Mouse (Mus musculus): ENCODE measurements around the gene Col5a2. TPM values are rescaled to one million over a fixed set of nuclear protein-coding genes. Genes with fewer than 3 reads are reported as not detected.

Col5a2 gene
- polyA plus RNA-seq, 1 experiment from 2014 or later, result 26.1 TPM

DNA sequence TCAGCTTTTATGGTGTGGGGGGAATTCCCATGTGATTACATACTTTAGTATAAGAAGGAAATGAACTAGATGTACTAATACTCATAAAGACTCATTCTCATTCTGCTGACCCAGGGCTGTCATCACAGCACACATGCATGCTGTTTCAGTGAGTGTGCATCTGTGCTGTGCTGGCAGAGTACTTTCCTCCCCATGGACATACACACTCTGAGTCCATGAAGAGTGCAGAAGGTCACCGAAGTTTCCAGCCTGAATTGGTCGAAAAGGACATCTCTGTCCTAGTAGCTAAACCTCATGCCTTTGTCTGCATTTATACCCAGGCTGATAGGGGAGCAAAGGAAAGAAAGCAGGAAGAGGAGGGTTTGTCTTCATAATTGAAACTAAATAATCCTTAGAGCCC lies 83.2 kb downstream of the Col5a2 start:
- Histone ChIP-seq H3K4me3 (no peak overlapping the region), H3K4me1 (replicated peaks) (no peaks in the 10 kb centered on the region), H3K36me3 (no peaks in the 10 kb centered on the region), H3K9me3 (no peaks in the 10 kb centered on the region), H3K27ac (no peak overlapping the region), H3K27me3 (ENCODE audit: insufficient read depth, poor library complexity, severe bottlenecking) (no peaks in the 10 kb centered on the region)
- no peak for DNase-seq (ENCODE audit: low spot score)
- WGBS, result 81% methylated on average over 2 of the region's 2 CpGs

DNA sequence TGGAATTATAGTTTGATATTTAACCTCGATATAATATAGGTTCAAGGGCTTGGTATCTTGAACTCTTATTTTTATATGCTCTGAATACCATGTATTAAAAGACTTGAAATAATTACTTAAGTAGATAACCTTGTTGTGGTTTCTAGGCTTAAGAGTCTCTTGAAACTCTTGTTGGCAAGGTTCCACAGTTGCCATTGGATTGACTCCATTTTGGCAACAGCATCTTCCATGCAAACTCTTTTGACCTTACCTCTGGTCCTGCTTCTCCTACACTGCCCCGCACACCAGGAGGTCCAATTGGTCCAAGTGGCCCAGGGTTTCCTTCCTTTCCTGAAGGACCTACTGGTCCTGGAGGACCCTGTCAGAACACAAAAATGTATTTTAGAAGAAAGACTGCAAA lies 121.2 kb downstream of the Col5a2 start:
- no peak overlapping the region for H3K27ac ChIP-seq
- H3K27me3 ChIP-seq (ENCODE audit: insufficient read depth, poor library complexity, severe bottlenecking), result no peaks in the 10 kb centered on the region
- no peak overlapping the region for H3K4me3 ChIP-seq
- no peak for DNase-seq (ENCODE audit: low spot score)
- no peaks in the 10 kb centered on the region for H3K9me3 ChIP-seq
- no peaks in the 10 kb centered on the region for H3K36me3 ChIP-seq
- 90% methylated on average over 2 of the region's 2 CpGs for whole genome bisulfite sequencing
- no peaks in the 10 kb centered on the region for H3K4me1 ChIP-seq (replicated peaks)

DNA sequence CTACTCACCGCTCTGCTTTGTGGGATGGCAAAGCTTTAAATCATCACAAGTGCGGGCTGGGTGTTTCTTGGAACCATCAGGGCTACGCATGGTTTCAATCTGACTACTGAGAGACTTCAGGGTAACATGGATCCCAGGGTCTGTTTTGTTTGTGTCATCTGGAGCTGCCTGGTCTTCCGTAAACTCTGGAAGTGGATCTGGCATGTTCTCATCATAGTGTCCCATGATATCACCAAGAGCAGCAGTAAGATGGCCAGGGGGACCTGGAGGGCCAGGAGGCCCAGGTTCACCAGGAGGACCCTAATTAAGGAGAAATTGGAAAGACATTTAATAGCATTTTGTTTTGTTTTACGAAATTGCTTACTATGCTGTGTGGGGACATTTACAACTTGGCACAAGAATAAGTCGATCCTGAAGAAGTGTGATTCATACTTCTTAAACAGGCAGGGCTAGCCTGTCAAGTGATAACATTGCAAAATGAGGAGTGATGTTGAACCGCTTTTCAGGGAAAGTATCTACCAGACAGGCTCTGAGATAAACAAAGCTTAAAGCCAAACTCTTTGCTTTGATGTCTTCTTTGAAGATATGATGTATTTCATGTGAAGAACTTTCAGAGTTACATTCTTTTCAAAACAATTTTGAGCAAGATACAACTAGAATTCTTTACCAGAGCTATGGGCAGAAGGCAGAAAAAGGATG lies 122.9 kb downstream of the Col5a2 start:
- no peaks in the 10 kb centered on the region for H3K4me1 ChIP-seq (replicated peaks)
- WGBS, result 83% methylated on average over 7 of the region's 7 CpGs
- H3K4me3 ChIP-seq, result no peak overlapping the region
- no peaks in the 10 kb centered on the region for H3K9me3 ChIP-seq
- no peak for DNase-seq (ENCODE audit: low spot score)
- no peaks in the 10 kb centered on the region for H3K27me3 ChIP-seq (ENCODE audit: insufficient read depth, poor library complexity, severe bottlenecking)
- no peaks in the 10 kb centered on the region; the same call in 1 of the 2 replicates for H3K36me3 ChIP-seq
- no peak overlapping the region for H3K27ac ChIP-seq

DNA sequence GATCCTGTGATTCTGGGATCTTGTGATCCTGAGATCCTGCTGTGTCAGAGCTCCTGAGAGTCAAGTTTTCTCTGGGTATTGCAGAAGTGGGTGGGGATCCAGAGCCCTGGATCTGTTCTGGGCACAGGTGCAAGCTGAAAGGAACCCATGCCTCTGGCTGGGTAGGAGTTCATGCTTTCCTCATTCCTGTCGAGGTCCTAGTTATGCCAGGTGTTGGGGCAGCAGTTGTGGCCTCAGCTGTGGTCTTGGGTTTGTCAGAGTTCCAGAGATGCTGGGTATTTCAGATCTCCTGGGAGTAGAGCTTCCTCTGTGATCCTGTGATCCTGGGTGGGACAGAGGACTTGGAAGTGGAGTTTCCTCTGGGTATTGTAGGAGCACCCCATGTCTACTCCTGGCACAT lies 137.7 kb downstream of the Col5a2 start:
- no peaks in the 10 kb centered on the region for H3K27me3 ChIP-seq (ENCODE audit: insufficient read depth, poor library complexity, severe bottlenecking)
- no peak overlapping the region for H3K27ac ChIP-seq
- H3K4me3 ChIP-seq, result no peak overlapping the region
- H3K36me3 ChIP-seq, result no peaks in the 10 kb centered on the region
- 68% methylated on average over 1 of the region's 1 CpGs for WGBS
- H3K4me1 ChIP-seq (replicated peaks), result no peaks in the 10 kb centered on the region
- DNase-seq (ENCODE audit: low spot score), result no peak
- peaks cover 13% of the 10 kb centered on the region; the same call in 1 of the 2 replicates for H3K9me3 ChIP-seq

DNA sequence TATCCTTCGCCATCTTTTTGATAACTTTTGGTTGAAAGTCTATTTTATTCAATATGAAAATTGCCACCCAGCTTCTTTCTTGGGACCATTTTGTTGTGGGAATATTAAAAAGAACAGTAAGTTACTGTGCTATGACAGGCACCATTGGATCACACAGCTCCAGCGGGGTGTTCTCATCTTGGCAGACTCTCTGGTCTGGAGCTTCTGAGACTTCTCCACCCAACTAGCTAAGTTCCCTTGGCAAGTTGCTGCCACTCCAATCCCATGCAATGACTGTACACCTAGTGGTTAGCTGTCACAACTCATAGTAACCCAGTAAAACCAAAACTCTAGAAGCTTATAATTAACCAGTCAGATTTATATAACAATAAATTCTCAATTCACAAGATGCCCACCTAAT lies 139.8 kb downstream of the Col5a2 start:
- 96% methylated on average over 2 of the region's 2 CpGs for WGBS
- no peak for DNase-seq (ENCODE audit: low spot score)
- H3K4me1 ChIP-seq (replicated peaks), result no peaks in the 10 kb centered on the region
- no peak overlapping the region for H3K27ac ChIP-seq
- no peaks in the 10 kb centered on the region for H3K27me3 ChIP-seq (ENCODE audit: insufficient read depth, poor library complexity, severe bottlenecking)
- no peaks in the 10 kb centered on the region for H3K36me3 ChIP-seq
- no peaks in the 10 kb centered on the region for H3K9me3 ChIP-seq
- H3K4me3 ChIP-seq, result no peak overlapping the region

DNA sequence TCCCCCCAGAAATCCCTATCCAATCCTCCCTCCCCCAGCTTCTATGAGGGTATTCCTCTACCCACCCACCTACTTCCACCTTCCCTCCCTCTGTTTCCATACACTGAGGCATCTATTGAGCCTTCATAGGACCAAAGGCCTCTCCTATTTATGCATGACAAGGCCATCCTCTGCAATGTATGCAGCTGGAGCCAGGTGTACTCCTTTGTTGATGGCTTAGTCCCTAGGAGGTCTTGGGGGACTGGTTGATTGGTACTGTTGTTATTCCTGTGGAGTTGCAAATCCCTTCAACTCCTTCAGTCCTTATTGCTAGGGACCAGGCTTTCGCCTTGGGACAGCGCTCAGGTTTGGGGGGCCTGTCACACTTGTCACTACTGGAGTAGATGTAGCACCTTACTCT lies 143.4 kb downstream of the Col5a2 start:
- Histone ChIP-seq H3K4me3 (no peak overlapping the region), H3K4me1 (replicated peaks) (no peaks in the 10 kb centered on the region), H3K9me3 (no peaks in the 10 kb centered on the region), H3K27me3 (ENCODE audit: insufficient read depth, poor library complexity, severe bottlenecking) (no peaks in the 10 kb centered on the region), H3K27ac (no peak overlapping the region), H3K36me3 (no peaks in the 10 kb centered on the region)
- WGBS, result 87% methylated on average over 2 of the region's 2 CpGs
- no peak for DNase-seq (ENCODE audit: low spot score)

DNA sequence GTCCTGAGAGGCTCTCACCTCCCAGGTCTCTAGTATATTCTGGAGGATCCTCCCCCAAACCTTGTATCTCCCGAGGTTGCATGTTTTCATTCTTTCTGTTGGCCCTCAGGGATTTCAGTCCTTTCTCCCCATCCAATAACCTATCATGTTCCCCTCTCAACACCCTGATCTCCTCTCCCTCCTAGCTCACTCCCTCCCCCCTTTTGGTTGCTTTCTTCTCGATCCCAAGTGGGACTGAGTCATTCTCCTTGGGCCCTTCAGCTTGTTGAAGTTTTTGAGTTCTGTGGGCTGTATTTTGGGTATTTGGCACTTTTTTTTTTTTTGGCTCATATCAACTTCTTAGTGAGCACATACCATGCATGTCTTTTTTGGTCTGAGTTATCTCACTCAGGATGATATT lies 143.9 kb downstream of the Col5a2 start:
- H3K9me3 ChIP-seq, result no peaks in the 10 kb centered on the region
- H3K4me3 ChIP-seq, result no peak overlapping the region
- H3K36me3 ChIP-seq, result no peaks in the 10 kb centered on the region
- no peak for DNase-seq (ENCODE audit: low spot score)
- H3K27ac ChIP-seq, result no peak overlapping the region
- no peaks in the 10 kb centered on the region for H3K4me1 ChIP-seq (replicated peaks)
- WGBS, result 84% methylated on average over 2 of the region's 2 CpGs
- H3K27me3 ChIP-seq (ENCODE audit: insufficient read depth, poor library complexity, severe bottlenecking), result no peaks in the 10 kb centered on the region

DNA sequence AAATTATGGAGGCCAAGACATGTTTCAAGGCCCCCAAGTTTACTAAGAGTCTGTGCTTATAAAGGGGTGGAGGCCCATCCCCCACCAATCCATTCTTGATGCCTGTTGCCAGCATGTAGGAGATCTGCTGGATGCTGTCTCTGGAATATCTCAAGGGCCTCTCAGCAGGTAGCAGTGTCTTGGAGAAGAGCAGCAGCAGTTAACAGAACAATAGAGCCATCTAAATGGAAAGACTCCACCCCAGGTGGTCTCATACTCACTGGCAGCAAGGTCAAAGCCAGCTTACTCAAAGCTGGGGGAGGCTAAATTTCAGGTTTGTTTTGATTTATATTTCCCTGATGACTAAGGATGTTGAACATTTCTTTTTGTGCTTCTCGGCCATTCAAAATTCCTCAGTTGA lies 145.1 kb downstream of the Col5a2 start:
- WGBS, result 76% methylated on average over 1 of the region's 1 CpGs
- no peaks in the 10 kb centered on the region for H3K36me3 ChIP-seq
- H3K27ac ChIP-seq, result no peak overlapping the region
- H3K27me3 ChIP-seq (ENCODE audit: insufficient read depth, poor library complexity, severe bottlenecking), result no peaks in the 10 kb centered on the region
- no peaks in the 10 kb centered on the region for H3K4me1 ChIP-seq (replicated peaks)
- DNase-seq (ENCODE audit: low spot score), result no peak
- H3K9me3 ChIP-seq, result no peaks in the 10 kb centered on the region
- H3K4me3 ChIP-seq, result no peak overlapping the region

DNA sequence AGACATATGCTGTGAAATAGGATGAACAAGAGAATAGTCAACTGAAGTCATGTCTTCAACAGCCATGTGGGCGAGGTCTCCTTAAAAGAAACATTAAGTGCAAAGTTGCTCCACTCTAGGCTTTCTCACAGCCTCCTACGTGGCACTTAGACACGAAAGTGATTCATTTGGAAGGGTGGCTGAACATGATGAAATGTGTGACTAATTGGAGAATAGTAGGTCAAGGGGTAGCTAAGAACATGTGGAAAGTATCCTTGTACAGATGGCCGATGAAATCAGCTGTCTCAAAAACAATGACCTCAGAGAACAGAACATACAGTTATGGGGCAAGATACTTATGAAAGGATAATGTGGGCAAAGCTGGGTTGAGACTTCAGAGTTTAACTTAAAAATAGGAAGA lies 147.1 kb downstream of the Col5a2 start:
- DNase-seq (ENCODE audit: low spot score), result no peak
- Histone ChIP-seq H3K27ac (no peak overlapping the region), H3K9me3 (no peaks in the 10 kb centered on the region), H3K36me3 (no peaks in the 10 kb centered on the region), H3K4me3 (no peak overlapping the region), H3K4me1 (replicated peaks) (no peaks in the 10 kb centered on the region), H3K27me3 (ENCODE audit: insufficient read depth, poor library complexity, severe bottlenecking) (no peaks in the 10 kb centered on the region)
- whole genome bisulfite sequencing, result 68% methylated on average over 4 of the region's 4 CpGs

DNA sequence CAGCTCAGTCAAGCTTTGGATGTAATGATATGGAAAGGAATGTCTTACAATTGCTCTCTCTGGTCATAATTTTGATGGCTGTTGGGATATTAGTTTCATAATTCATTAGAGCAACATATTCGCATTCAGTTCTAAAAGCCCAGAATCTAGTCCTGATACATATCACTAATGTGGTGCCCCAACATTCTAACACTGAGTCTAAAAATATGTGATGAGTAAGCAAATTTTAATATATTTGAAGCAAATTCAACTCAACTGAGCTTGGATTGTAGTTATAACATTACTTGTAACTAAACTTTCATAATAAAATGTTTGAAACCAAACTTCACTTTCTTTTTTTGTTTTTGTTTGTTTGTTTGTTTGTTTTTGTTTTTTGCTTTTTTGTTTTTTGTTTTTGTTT lies 173.9 kb downstream of the Col5a2 start:
- no peak for DNase-seq (ENCODE audit: low spot score)
- H3K36me3 ChIP-seq, result no peaks in the 10 kb centered on the region
- 92% methylated on average over 1 of the region's 1 CpGs for WGBS

More for the DNA sequence above, 173.9 kb downstream of the Col5a2 start:
- no peaks in the 10 kb centered on the region for H3K9me3 ChIP-seq
- H3K4me1 ChIP-seq (replicated peaks), result no peaks in the 10 kb centered on the region
- no peaks in the 10 kb centered on the region for H3K27me3 ChIP-seq (ENCODE audit: insufficient read depth, poor library complexity, severe bottlenecking)
- H3K4me3 ChIP-seq, result no peak overlapping the region
- no peak overlapping the region for H3K27ac ChIP-seq

Other genes starting within 250 kb of the Col5a2 start
- gene Col3a1, start 191.7 kb downstream of the Col5a2 start, polyA plus RNA-seq (2016; fragmentation: Nextera tagmentation; extraction: Ambion mirVana), result 366 and 385 TPM in 2 replicates